Mouse (Mus musculus): ENCODE results near the gene Jade3.

GRCm38 (mm10) chrX:20520290-20520939 is 94.9 kb downstream of the Jade3 start:
- TF ChIP-seq GATA1 (IDR thresholded peaks at IDR 0.05; ENCODE audit: borderline replicate concordance, low read length) = no peak
- no peak for TF ChIP-seq FLI1 (IDR thresholded peaks at IDR 0.05; ENCODE audit: low read length)
